Mouse (Mus musculus): ENCODE results near the gene Vars. TPM values are rescaled to one million over a fixed set of nuclear protein-coding genes. Genes with fewer than 3 reads are reported as not detected.

The Vars gene
- polyA plus RNA-seq, 1 experiment from 2014 or later = 24.7 TPM

DNA sequence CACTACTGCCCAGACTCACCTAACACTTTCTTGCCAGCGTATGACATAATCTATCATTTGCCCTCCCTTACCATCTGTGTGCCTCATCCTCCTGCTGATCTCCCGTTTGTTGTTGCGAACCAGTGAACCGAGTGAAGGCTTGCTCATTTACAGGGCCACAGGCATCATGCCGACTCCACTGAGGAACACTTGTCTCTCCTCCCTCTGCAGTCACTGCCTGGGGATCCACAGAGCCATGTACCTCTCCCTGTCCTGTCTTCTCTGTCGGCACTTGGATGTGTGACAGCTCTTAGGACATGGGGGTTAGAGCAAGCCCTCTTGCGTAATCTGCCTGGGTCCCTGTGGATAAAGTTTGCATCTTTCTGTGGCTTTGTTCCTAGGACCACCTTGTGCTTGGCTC is 8.8 kb downstream of the Vars start:
- ATAC-seq (no peak), DNase-seq (ENCODE audit: low spot score) (no peak)
- peaks cover 28% of the 10 kb centered on the region for H3K36me3 ChIP-seq (ENCODE audit: insufficient read depth, low read length)
- H3K4me3 ChIP-seq (ENCODE audit: low read depth, low read length) = no peak overlapping the region
- 87% methylated on average over 7 of the region's 7 CpGs for WGBS
- no peaks in the 10 kb centered on the region for H3K9me3 ChIP-seq (ENCODE audit: low read length)
- H3K4me2 ChIP-seq (replicated peaks; ENCODE audit: low read depth, low read length) = no peak overlapping the region
- no peak overlapping the region for H3K27ac ChIP-seq (ENCODE audit: low read length)
- no peak overlapping the region for H3K9ac ChIP-seq (replicated peaks; ENCODE audit: low read depth)
- no peaks in the 10 kb centered on the region for H3K4me1 ChIP-seq (ENCODE audit: insufficient read depth, low read depth, low read length)
- TF ChIP-seq EP300 (IDR thresholded peaks at IDR 0.05) = no peak
- TF ChIP-seq CTCF (IDR thresholded peaks at IDR 0.05) = no peak
- H3K27me3 ChIP-seq (replicated peaks; ENCODE audit: insufficient read depth, low read length) = no peaks in the 10 kb centered on the region

DNA sequence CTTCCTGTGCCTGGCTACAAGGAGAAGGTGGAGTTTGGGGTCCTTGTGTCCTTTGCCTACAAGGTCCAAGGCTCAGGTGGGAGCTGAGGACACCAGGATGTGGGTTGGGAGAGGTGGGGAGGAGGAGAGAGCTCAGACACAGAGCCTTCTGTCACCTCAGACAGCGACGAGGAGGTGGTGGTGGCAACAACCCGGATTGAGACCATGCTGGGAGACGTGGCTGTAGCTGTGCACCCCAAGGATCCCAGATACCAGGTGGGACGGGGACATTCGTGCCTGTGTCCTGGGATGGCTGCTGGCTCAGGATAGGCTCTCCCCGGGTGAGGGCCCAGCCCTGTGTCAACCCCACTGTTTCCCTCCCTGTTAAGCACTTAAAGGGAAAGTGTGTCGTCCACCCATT is 10.7 kb downstream of the Vars start:
- TF ChIP-seq CTCF (IDR thresholded peaks at IDR 0.05) (no peak), EP300 (IDR thresholded peaks at IDR 0.05) (no peak)
- no peaks in the 10 kb centered on the region for H3K9me3 ChIP-seq (ENCODE audit: low read length)
- WGBS = 91% methylated on average over 8 of the region's 8 CpGs
- peaks cover 28% of the 10 kb centered on the region for H3K36me3 ChIP-seq (ENCODE audit: insufficient read depth, low read length)
- H3K4me3 ChIP-seq (ENCODE audit: low read depth, low read length) = no peak overlapping the region
- no peaks in the 10 kb centered on the region for H3K4me1 ChIP-seq (ENCODE audit: insufficient read depth, low read depth, low read length)
- ATAC-seq (no peak), DNase-seq (ENCODE audit: low spot score) (no peak)
- no peaks in the 10 kb centered on the region for H3K27me3 ChIP-seq (replicated peaks; ENCODE audit: insufficient read depth, low read length)
- no peak overlapping the region for H3K27ac ChIP-seq (ENCODE audit: low read length)
- no peak overlapping the region for H3K4me2 ChIP-seq (replicated peaks; ENCODE audit: low read depth, low read length)
- H3K9ac ChIP-seq (replicated peaks; ENCODE audit: low read depth) = no peak overlapping the region

- no peaks in the 10 kb centered on the region for H3K9me3 ChIP-seq (ENCODE audit: low read length)
- H3K27ac ChIP-seq (ENCODE audit: low read length) = no peak overlapping the region
- DNase-seq (ENCODE audit: low spot score) (no peak), ATAC-seq (no peak)
- WGBS = 84% methylated on average over 13 of the region's 13 CpGs
- H3K4me1 ChIP-seq (ENCODE audit: insufficient read depth, low read depth, low read length) = no peaks in the 10 kb centered on the region; the same call in 1 of the 2 replicates
- H3K4me3 ChIP-seq (ENCODE audit: low read depth, low read length) = no peak overlapping the region
- H3K27me3 ChIP-seq (replicated peaks; ENCODE audit: insufficient read depth, low read length) = no peaks in the 10 kb centered on the region
- TF ChIP-seq EP300 (IDR thresholded peaks at IDR 0.05) = no peak
- no peak for TF ChIP-seq CTCF (IDR thresholded peaks at IDR 0.05)
- no peak overlapping the region for H3K9ac ChIP-seq (replicated peaks; ENCODE audit: low read depth)
- H3K36me3 ChIP-seq (ENCODE audit: insufficient read depth, low read length) = peaks cover 28% of the 10 kb centered on the region
- H3K4me2 ChIP-seq (replicated peaks; ENCODE audit: low read depth, low read length) = no peak overlapping the region
These were observed 11.6 kb downstream of the Vars start for GRCm38 (mm10) chr17:35012430-35012829.

GRCm38 (mm10) chr17:35013221-35013620 is 12.4 kb downstream of the Vars start:
- H3K36me3 ChIP-seq (ENCODE audit: insufficient read depth, low read length) = peaks cover 28% of the 10 kb centered on the region

GRCm38 (mm10) chr17:35015296-35015695 is 14.5 kb downstream of the Vars start:
- Histone ChIP-seq H3K27ac (ENCODE audit: low read length) (no peak overlapping the region), H3K9me3 (ENCODE audit: low read length) (no peaks in the 10 kb centered on the region), H3K27me3 (replicated peaks; ENCODE audit: insufficient read depth, low read length) (no peaks in the 10 kb centered on the region), H3K9ac (replicated peaks; ENCODE audit: low read depth) (no peak overlapping the region), H3K4me2 (replicated peaks; ENCODE audit: low read depth, low read length) (no peak overlapping the region), H3K4me1 (ENCODE audit: insufficient read depth, low read depth, low read length) (no peaks in the 10 kb centered on the region; the same call in 1 of the 2 replicates), H3K4me3 (ENCODE audit: low read depth, low read length) (no peak overlapping the region), H3K36me3 (ENCODE audit: insufficient read depth, low read length) (peaks cover 28% of the 10 kb centered on the region)
- WGBS = 89% methylated on average over 16 of the region's 16 CpGs
- ATAC-seq (no peak), DNase-seq (ENCODE audit: low spot score) (no peak)
- TF ChIP-seq CTCF (IDR thresholded peaks at IDR 0.05) (no peak), EP300 (IDR thresholded peaks at IDR 0.05) (no peak)

More at GRCm38 (mm10) chr17:35013221-35013620, 12.4 kb downstream of the Vars start:
- H3K9ac ChIP-seq (replicated peaks; ENCODE audit: low read depth) = no peak overlapping the region
- 75% methylated on average over 6 of the region's 6 CpGs for WGBS
- no peak overlapping the region for H3K27ac ChIP-seq (ENCODE audit: low read length)
- no peaks in the 10 kb centered on the region for H3K27me3 ChIP-seq (replicated peaks; ENCODE audit: insufficient read depth, low read length)
- ATAC-seq (no peak), DNase-seq (ENCODE audit: low spot score) (no peak)
- TF ChIP-seq CTCF (IDR thresholded peaks at IDR 0.05) = no peak
- TF ChIP-seq EP300 (IDR thresholded peaks at IDR 0.05) = no peak
- H3K4me1 ChIP-seq (ENCODE audit: insufficient read depth, low read depth, low read length) = no peaks in the 10 kb centered on the region; the same call in 1 of the 2 replicates
- H3K9me3 ChIP-seq (ENCODE audit: low read length) = no peaks in the 10 kb centered on the region
- H3K4me2 ChIP-seq (replicated peaks; ENCODE audit: low read depth, low read length) = no peak overlapping the region
- H3K4me3 ChIP-seq (ENCODE audit: low read depth, low read length) = no peak overlapping the region

DNA sequence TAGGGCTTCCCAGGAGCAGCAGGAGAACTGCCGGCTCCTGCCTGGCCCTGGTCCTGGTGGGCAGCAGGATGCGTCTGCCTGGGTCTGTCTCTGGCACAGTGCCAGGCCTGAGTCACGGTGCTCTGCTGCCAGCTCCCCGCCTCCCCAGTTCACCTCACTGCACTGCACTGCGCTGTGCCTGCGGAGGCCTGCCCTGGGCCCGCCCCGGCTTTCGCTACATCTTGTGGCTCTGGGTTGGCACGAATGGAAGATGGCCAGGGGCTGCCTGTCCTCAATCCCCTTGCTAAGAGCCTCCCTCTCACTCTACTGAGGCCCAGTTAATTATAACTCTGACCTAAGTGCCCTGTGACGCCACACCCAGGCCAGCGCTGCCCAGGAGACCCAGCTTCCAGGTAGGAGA is 15.6 kb downstream of the Vars start, which contains the start of gene Vwa7:
Vwa7 (plus strand) TSS at position 204 of the 400 bp plus-strand sequence.
- Histone ChIP-seq H3K4me1 (ENCODE audit: insufficient read depth, low read depth, low read length) (no peaks in the 10 kb centered on the region; the same call in 1 of the 2 replicates), H3K36me3 (ENCODE audit: insufficient read depth, low read length) (peaks cover 22% of the 10 kb centered on the region), H3K27me3 (replicated peaks; ENCODE audit: insufficient read depth, low read length) (no peaks in the 10 kb centered on the region), H3K9me3 (ENCODE audit: low read length) (no peaks in the 10 kb centered on the region), H3K27ac (ENCODE audit: low read length) (no peak within 1 kb of the TSS), H3K4me3 (ENCODE audit: low read depth, low read length) (no peak within 1 kb of the TSS), H3K9ac (replicated peaks; ENCODE audit: low read depth) (no peak within 1 kb of the TSS), H3K4me2 (replicated peaks; ENCODE audit: low read depth, low read length) (no peak within 1 kb of the TSS)
- no peak for TF ChIP-seq EP300 (IDR thresholded peaks at IDR 0.05)
- TF ChIP-seq CTCF (IDR thresholded peaks at IDR 0.05) = no peak
- peak; percentile 49 for ATAC-seq
- 47% methylated on average over 12 of the region's 12 CpGs for WGBS
- peak; percentile 27 for DNase-seq (ENCODE audit: low spot score)

Data from lung, postnatal 0 days (tissue).